Comparison of ENCODE assay signal across 13 mouse cellular contexts in the genomic region with DNA sequence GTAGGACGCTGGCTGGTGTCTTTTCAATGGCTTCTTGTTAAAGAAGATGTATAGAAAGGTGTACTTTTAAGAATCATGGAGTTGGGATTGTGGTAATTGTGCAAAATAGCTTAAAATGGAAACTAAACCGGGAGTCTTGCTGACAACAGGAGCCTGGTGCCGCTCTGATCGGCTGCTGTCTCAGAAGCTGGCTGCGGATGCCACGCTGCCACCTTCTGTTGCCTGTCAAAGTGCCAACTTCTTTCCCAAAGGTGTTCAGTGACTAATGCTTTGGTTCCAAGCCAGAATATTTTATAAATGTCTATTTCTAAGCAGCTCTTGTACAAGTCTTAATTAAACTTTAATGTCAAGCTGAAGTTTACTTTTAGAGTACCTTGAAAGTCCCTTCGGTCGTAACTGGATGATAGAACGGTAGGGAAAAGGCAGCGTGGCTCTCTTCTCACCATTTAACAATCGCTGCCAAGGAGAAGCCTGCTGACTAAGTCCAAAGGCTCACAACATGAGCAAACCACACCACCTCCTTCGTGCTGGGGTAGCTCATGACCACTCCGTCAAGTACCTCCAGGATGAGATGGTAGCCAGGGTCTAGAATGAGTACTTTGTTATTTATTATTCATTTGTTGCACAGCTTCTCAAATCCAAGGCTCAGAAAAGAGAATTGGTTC. TPM values are rescaled to one million over a fixed set of nuclear protein-coding genes. Genes with fewer than 3 reads are reported as not detected.
DNase-seq lines count a peak whose midpoint lies in the region; ATAC-seq and TF ChIP-seq lines count a peak whose summit lies in the region.
"Had no signal": no experiment of that assay in that cellular context is flagged by ENCODE, and none has a peak within 500 bp of the region (broad histone marks: within the 10 kb centered on the region; RNA-seq: fewer than 3 reads in every experiment).

No protein-coding gene starts in this region.

- H3K9ac ChIP-seq in embryonic facial prominence, embryonic 14.5 days (ENCODE audit: low read depth, low read length): no peak overlapping the region
- no peak overlapping the region for H3K9ac ChIP-seq in lung, embryonic 14.5 days
- no peak overlapping the region for H3K9ac ChIP-seq in embryonic facial prominence, embryonic 15.5 days
- no peak overlapping the region for H3K9ac ChIP-seq in liver, embryonic 11.5 days (ENCODE audit: low read depth, low read length)
- no peak overlapping the region for H3K9ac ChIP-seq in stomach, postnatal 0 days (ENCODE audit: low read length)
- H3K9ac ChIP-seq: kidney, embryonic 15.5 days; neural tube, embryonic 13.5 days had no signal

- DNase-seq in embryonic facial prominence, embryonic 14.5 days (ENCODE audit: low spot score): peak; percentile 22
- no peak for DNase-seq in embryonic facial prominence, embryonic 10.5 days (ENCODE audit: low spot score)
- DNase-seq in lung, embryonic 14.5 days: peak; percentile 4
- DNase-seq in lung, postnatal 25 days (ENCODE audit: low spot score): no peak
- DNase-seq in right cerebral cortex, postnatal 10 days (ENCODE audit: low spot score in 2 of 2): peak; percentile 26 to 51
- DNase-seq in liver, embryonic 11.5 days (ENCODE audit: low spot score): no peak
- no peak for DNase-seq in stomach, postnatal 0 days (ENCODE audit: low spot score)
- DNase-seq: adrenal gland, postnatal 14 days; embryo, embryonic 11 days; liver had no signal

- H3K36me3 ChIP-seq in embryonic facial prominence, embryonic 14.5 days (ENCODE audit: control insufficient read depth, insufficient read depth, low read length): no peaks in the 10 kb centered on the region
- no peaks in the 10 kb centered on the region for H3K36me3 ChIP-seq in embryonic facial prominence, embryonic 10.5 days (replicated peaks)
- H3K36me3 ChIP-seq in lung, embryonic 14.5 days (ENCODE audit: insufficient read depth): no peaks in the 10 kb centered on the region
- no peaks in the 10 kb centered on the region for H3K36me3 ChIP-seq in embryonic facial prominence, embryonic 15.5 days
- peaks cover 7% of the 10 kb centered on the region for H3K36me3 ChIP-seq in liver, embryonic 11.5 days (ENCODE audit: control insufficient read depth, insufficient read depth, low read length)
- no peaks in the 10 kb centered on the region for H3K36me3 ChIP-seq in stomach, postnatal 0 days (ENCODE audit: control insufficient read depth, insufficient read depth, low read length)
- H3K36me3 ChIP-seq: kidney, embryonic 15.5 days; neural tube, embryonic 13.5 days had no signal

- no peaks in the 10 kb centered on the region for H3K9me3 ChIP-seq in embryonic facial prominence, embryonic 14.5 days (ENCODE audit: control insufficient read depth, low read length)
- no peaks in the 10 kb centered on the region for H3K9me3 ChIP-seq in embryonic facial prominence, embryonic 10.5 days
- no peaks in the 10 kb centered on the region for H3K9me3 ChIP-seq in lung, embryonic 14.5 days (ENCODE audit: low read depth, low read length)
- H3K9me3 ChIP-seq in embryonic facial prominence, embryonic 15.5 days (replicated peaks): no peaks in the 10 kb centered on the region
- H3K9me3 ChIP-seq in liver, embryonic 11.5 days (ENCODE audit: control insufficient read depth, low read length): no peaks in the 10 kb centered on the region
- H3K9me3 ChIP-seq in stomach, postnatal 0 days (ENCODE audit: control insufficient read depth, low read length): no peaks in the 10 kb centered on the region
- H3K9me3 ChIP-seq: kidney, embryonic 15.5 days; neural tube, embryonic 13.5 days had no signal

- TF ChIP-seq CTCF in lung, embryonic 14.5 days (IDR thresholded peaks at IDR 0.05; ENCODE audit: low read depth): no peak
- TF ChIP-seq CTCF in stomach, postnatal 0 days (IDR thresholded peaks at IDR 0.05; ENCODE audit: low read depth): no peak

- no peak for ATAC-seq in embryonic facial prominence, embryonic 14.5 days (ENCODE audit: low read depth)
- no peak for ATAC-seq in lung, embryonic 14.5 days (ENCODE audit: insufficient read depth)
- no peak for ATAC-seq in embryonic facial prominence, embryonic 15.5 days (ENCODE audit: insufficient number of reproducible peaks, low FRiP score, low TSS enrichment, low read depth)
- ATAC-seq in liver, embryonic 11.5 days (replicated peaks; ENCODE audit: low FRiP score): no peak
- ATAC-seq in stomach, postnatal 0 days (ENCODE audit: low FRiP score, low TSS enrichment): no peak

- TF ChIP-seq EP300 in stomach, postnatal 0 days (optimal IDR thresholded peaks at IDR 0.05): no peak

- no peak overlapping the region for H3K4me3 ChIP-seq in embryonic facial prominence, embryonic 14.5 days (ENCODE audit: low read depth, low read length)
- H3K4me3 ChIP-seq in embryonic facial prominence, embryonic 10.5 days: no peak overlapping the region
- no peak overlapping the region for H3K4me3 ChIP-seq in lung, embryonic 14.5 days (ENCODE audit: low read depth, low read length)
- no peak overlapping the region for H3K4me3 ChIP-seq in embryonic facial prominence, embryonic 15.5 days (replicated peaks)
- no peak overlapping the region for H3K4me3 ChIP-seq in liver, embryonic 11.5 days (ENCODE audit: low read depth, low read length)
- no peak overlapping the region for H3K4me3 ChIP-seq in stomach, postnatal 0 days (ENCODE audit: low read depth, low read length)
- H3K4me3 ChIP-seq: kidney, embryonic 15.5 days; neural tube, embryonic 13.5 days had no signal

- 80% methylated on average over 13 of the region's 13 CpGs for WGBS in embryonic facial prominence, embryonic 14.5 days
- 93% methylated on average over 13 of the region's 13 CpGs for WGBS in embryonic facial prominence, embryonic 10.5 days
- WGBS in lung, embryonic 14.5 days: 72% methylated on average over 13 of the region's 13 CpGs
- 70% methylated on average over 13 of the region's 13 CpGs for WGBS in embryonic facial prominence, embryonic 15.5 days
- WGBS in liver, embryonic 11.5 days: 91% methylated on average over 13 of the region's 13 CpGs
- WGBS in stomach, postnatal 0 days: 66% methylated on average over 13 of the region's 13 CpGs

- no peaks in the 10 kb centered on the region for H3K4me1 ChIP-seq in embryonic facial prominence, embryonic 14.5 days (ENCODE audit: control insufficient read depth, insufficient read depth, low read length)
- no peaks in the 10 kb centered on the region for H3K4me1 ChIP-seq in embryonic facial prominence, embryonic 10.5 days
- no peaks in the 10 kb centered on the region for H3K4me1 ChIP-seq in lung, embryonic 14.5 days (ENCODE audit: insufficient read depth)
- no peaks in the 10 kb centered on the region for H3K4me1 ChIP-seq in embryonic facial prominence, embryonic 15.5 days
- H3K4me1 ChIP-seq in liver, embryonic 11.5 days (replicated peaks; ENCODE audit: control insufficient read depth, insufficient read depth, low read length): no peaks in the 10 kb centered on the region
- no peaks in the 10 kb centered on the region for H3K4me1 ChIP-seq in stomach, postnatal 0 days (replicated peaks; ENCODE audit: control insufficient read depth, insufficient read depth)
- H3K4me1 ChIP-seq: kidney, embryonic 15.5 days; neural tube, embryonic 13.5 days had no signal

- no peak overlapping the region for H3K4me2 ChIP-seq in embryonic facial prominence, embryonic 14.5 days (ENCODE audit: low read depth, low read length)
- H3K4me2 ChIP-seq in lung, embryonic 14.5 days: no peak overlapping the region
- no peak overlapping the region for H3K4me2 ChIP-seq in embryonic facial prominence, embryonic 15.5 days (replicated peaks)
- no peak overlapping the region for H3K4me2 ChIP-seq in liver, embryonic 11.5 days
- H3K4me2 ChIP-seq in stomach, postnatal 0 days (replicated peaks; ENCODE audit: low read depth): no peak overlapping the region
- H3K4me2 ChIP-seq: kidney, embryonic 15.5 days; neural tube, embryonic 13.5 days had no signal

- H3K27me3 ChIP-seq in embryonic facial prominence, embryonic 14.5 days (replicated peaks; ENCODE audit: control insufficient read depth, insufficient read depth, low read length): no peaks in the 10 kb centered on the region
- H3K27me3 ChIP-seq in embryonic facial prominence, embryonic 10.5 days (replicated peaks; ENCODE audit: low read depth, poor library complexity, severe bottlenecking): no peaks in the 10 kb centered on the region
- no peaks in the 10 kb centered on the region for H3K27me3 ChIP-seq in lung, embryonic 14.5 days (ENCODE audit: insufficient read depth, low read length)
- H3K27me3 ChIP-seq in embryonic facial prominence, embryonic 15.5 days: no peaks in the 10 kb centered on the region
- no peaks in the 10 kb centered on the region for H3K27me3 ChIP-seq in liver, embryonic 11.5 days (replicated peaks; ENCODE audit: control insufficient read depth, insufficient read depth, low read length)
- no peaks in the 10 kb centered on the region for H3K27me3 ChIP-seq in stomach, postnatal 0 days (ENCODE audit: control insufficient read depth, insufficient read depth, low read length)
- H3K27me3 ChIP-seq: kidney, embryonic 15.5 days; neural tube, embryonic 13.5 days had no signal

- H3K27ac ChIP-seq in embryonic facial prominence, embryonic 14.5 days (replicated peaks; ENCODE audit: low read depth, low read length): no peak overlapping the region
- no peak overlapping the region for H3K27ac ChIP-seq in embryonic facial prominence, embryonic 10.5 days (replicated peaks)
- H3K27ac ChIP-seq in lung, embryonic 14.5 days (ENCODE audit: low read depth): no peak overlapping the region
- 0 out of 2 replicates have a peak overlapping the region, but pooled peaks have one; percentile 24 for H3K27ac ChIP-seq in embryonic facial prominence, embryonic 15.5 days (replicated peaks)
- no peak overlapping the region for H3K27ac ChIP-seq in liver, embryonic 11.5 days (ENCODE audit: low read depth, low read length)
- no peak overlapping the region for H3K27ac ChIP-seq in stomach, postnatal 0 days (replicated peaks)
- H3K27ac ChIP-seq: kidney, embryonic 15.5 days; neural tube, embryonic 13.5 days had no signal

RNA-seq across cellular contexts. Expression of a gene that starts 54.4 kb away (rescaled TPM):
- 14.1 TPM in 2 replicates for polyA plus RNA-seq in embryonic facial prominence, embryonic 14.5 days (2014; fragmentation: Nextera tagmentation; extraction: Ambion mirVana)
- 6.0 and 6.1 TPM in 2 replicates for polyA plus RNA-seq in embryonic facial prominence, embryonic 10.5 days (2016; fragmentation: Nextera tagmentation; extraction: Ambion mirVana)
- 7.9 and 8.2 TPM in 2 replicates for polyA plus RNA-seq in lung, embryonic 14.5 days (2014; fragmentation: Nextera tagmentation; extraction: Ambion mirVana)
- 11.1 and 14.7 TPM in 2 replicates for polyA plus RNA-seq in embryonic facial prominence, embryonic 15.5 days (2015; fragmentation: Nextera tagmentation; extraction: Ambion mirVana)
- 35.5 and 38.9 TPM in 2 replicates for polyA plus RNA-seq in liver, embryonic 11.5 days (2014; fragmentation: Nextera tagmentation; extraction: Ambion mirVana)
- polyA plus RNA-seq in stomach, postnatal 0 days (2015; fragmentation: Nextera tagmentation; extraction: Ambion mirVana): 1.3 TPM in 2 replicates

Comparison
In these comparisons a context has a peak if more than half of its experiments do, and no peak if none do; other contexts are left out.
1. DNase-seq: peak in embryonic facial prominence, embryonic 14.5 days (single experiment), lung, embryonic 14.5 days (single experiment) and right cerebral cortex, postnatal 10 days (2 of 2); none in embryonic facial prominence, embryonic 10.5 days (single experiment), lung, postnatal 25 days (single experiment), liver, embryonic 11.5 days (single experiment) and stomach, postnatal 0 days (single experiment).